Mouse (Mus musculus) heart, adult 2 months (tissue): ENCODE data around the gene Anks1. TPM values are rescaled to one million over a fixed set of nuclear protein-coding genes. Genes with fewer than 3 reads are reported as not detected.
A peak's percentile ranks its signal among the peaks of the same experiment; 100 is the strongest.

ENCODE experiments used
- DNase-seq, 2 experiments: peaks; one replicate each; pipeline ENCODE4 v3.0.0; 2021
- H3K27ac ChIP-seq: fragments of 200-600 bp; 2 replicates; pipeline ENCODE4 v1.8.1; 2022
- H3K27me3 ChIP-seq: fragments of 200-500 bp; 2 replicates; pipeline ENCODE4 v1.6.1; 2012; ENCODE audit warnings: mild to moderate bottlenecking, low read length, inconsistent platforms, mixed read lengths; ENCODE audit not compliant: control insufficient read depth, insufficient read depth
- H3K36me3 ChIP-seq: fragments of 200-500 bp; 2 replicates; pipeline ENCODE4 v1.6.1; 2012; ENCODE audit warnings: low read length, inconsistent platforms; ENCODE audit not compliant: control insufficient read depth, insufficient read depth
- H3K4me1 ChIP-seq: fragments of 200-500 bp; 2 replicates; pipeline ENCODE4 v1.6.1; 2011; ENCODE audit warnings: low read length; ENCODE audit not compliant: control insufficient read depth, insufficient read depth
- H3K4me3 ChIP-seq: fragments of 200-600 bp; 2 replicates; pipeline ENCODE4 v1.8.1; 2022
- H3K79me2 ChIP-seq: fragments of 200-500 bp; replicated peaks from 2 replicates; pipeline ENCODE4 v1.6.1; 2012; ENCODE audit warnings: mild to moderate bottlenecking, inconsistent platforms, low read length, moderate library complexity, mixed read lengths; ENCODE audit not compliant: control insufficient read depth, insufficient read depth
- H3K9ac ChIP-seq: fragments of 200-500 bp; 2 replicates; pipeline ENCODE4 v1.6.1; 2012; ENCODE audit warnings: low read depth, mild to moderate bottlenecking, control low read depth, inconsistent platforms, low read length, mixed read lengths
- CTCF ChIP-seq: fragments of 200-600 bp; IDR thresholded peaks from 2 replicates; pipeline ENCODE4 v1.8.1; 2022; ENCODE audit warnings: antibody characterized with exemption, mild to moderate bottlenecking, moderate library complexity
- EP300 ChIP-seq: fragments of 200-500 bp; IDR thresholded peaks from 2 replicates; pipeline ENCODE4 v1.6.1; 2011; ENCODE audit warnings: low read depth, low read length, control low read depth; ENCODE audit not compliant: insufficient read depth
- POLR2A ChIP-seq: fragments of 200-500 bp; IDR thresholded peaks from 2 replicates; pipeline ENCODE4 v1.6.1; 2011; ENCODE audit warnings: mild to moderate bottlenecking, low read depth, low read length, control low read depth; ENCODE audit not compliant: insufficient read depth
- WGBS: fragments of 180-500 bp; shearing (Covaris S2); methylation state at CpG from one replicate; pipeline ENCODE4 v1.1.7; 2018; 5-methylcytosine and 5-hydroxymethylcytosine counted together
- intact Hi-C: fragments of 180-260 bp; cut with DNase I; formaldehyde crosslinking; loops from one replicate; pipeline ENCODE4 v1.15.1; 2025
- polyA plus RNA-seq: library from polyadenylated mRNA; depleted of rRNA; stranded (reverse); fragments of >200 nt; gene quantifications from 2 replicates; pipeline ENCODE4 v1.2.3, GENCODE M21; 2012
- total RNA-seq, 2 experiments: library from RNA; stranded (reverse); gene quantifications; 2 replicates each; pipeline ENCODE4 v1.2.3; 2021

The Anks1 gene
- total and polyA plus RNA-seq, 3 experiments = 51.6 to 76.4 (median 64.4) TPM

DNA sequence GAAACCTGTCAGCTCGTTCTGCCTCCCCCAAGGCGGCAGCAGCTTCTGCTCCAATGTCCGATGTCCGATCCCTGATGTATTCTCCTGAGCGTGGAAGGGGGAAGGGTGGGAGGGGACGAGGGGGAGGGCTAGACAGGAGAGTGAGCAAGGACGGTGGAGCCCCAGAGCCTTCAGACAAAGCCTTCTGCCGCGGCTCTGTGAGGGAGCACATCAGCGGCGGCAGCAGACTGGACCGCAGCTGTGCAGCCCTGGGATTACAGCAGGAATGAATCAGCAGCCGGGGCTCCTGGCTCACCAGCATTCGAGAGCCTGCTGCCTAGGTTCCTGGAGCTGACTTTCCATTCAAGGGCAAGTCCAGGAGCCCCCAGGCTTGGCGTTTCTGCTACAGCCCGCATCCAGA is 131.5 kb downstream of the Anks1 start:
- Histone ChIP-seq H3K27me3 (no peaks in the 10 kb centered on the region), H3K79me2 (peaks cover 1% of the 10 kb centered on the region; the same call in 1 of the 2 replicates), H3K4me1 (peaks cover 14% of the 10 kb centered on the region), H3K36me3 (no peaks in the 10 kb centered on the region), H3K9ac (no peak overlapping the region), H3K27ac (no peak overlapping the region), H3K4me3 (no peak overlapping the region)
- TF ChIP-seq POLR2A = no peak
- no peak for TF ChIP-seq EP300
- TF ChIP-seq CTCF = no peak
- DNase-seq = no peak
- intact Hi-C loops = loop anchor here (5.0 kb wide), 1 partner anchor 33 kb away; no protein-coding TSS in a partner anchor
- 57% methylated on average over 16 of the region's 16 CpGs for WGBS

DNA sequence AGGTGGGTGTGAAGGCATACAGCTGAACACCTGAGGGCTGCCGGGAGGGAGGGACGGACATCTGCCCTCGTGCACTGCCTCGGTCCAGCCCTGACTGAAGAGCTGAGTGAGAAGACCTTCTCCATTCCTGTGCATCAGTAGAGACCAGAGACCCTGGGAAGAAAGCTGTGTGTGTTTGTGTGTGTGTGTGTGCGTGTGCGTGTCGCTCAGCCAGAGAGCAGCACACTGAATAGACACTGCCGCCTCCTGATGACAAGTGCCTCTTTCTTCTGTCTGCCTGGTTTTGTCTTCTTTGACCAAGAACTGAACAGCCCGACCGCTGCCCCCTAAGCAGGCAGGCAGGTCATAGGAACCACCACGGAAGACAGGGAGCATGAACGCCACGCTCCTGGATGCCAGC is 132.2 kb downstream of the Anks1 start:
- no peaks in the 10 kb centered on the region; the same call in 1 of the 2 replicates for H3K79me2 ChIP-seq
- 88% methylated on average over 13 of the region's 13 CpGs for WGBS
- H3K4me1 ChIP-seq = peaks cover 12% of the 10 kb centered on the region
- intact Hi-C loops = loop anchor here (5.0 kb wide), 1 partner anchor 34 kb away; no protein-coding TSS in a partner anchor
- H3K4me3 ChIP-seq = no peak overlapping the region
- H3K27me3 ChIP-seq = no peaks in the 10 kb centered on the region
- H3K36me3 ChIP-seq = no peaks in the 10 kb centered on the region
- no peak overlapping the region for H3K27ac ChIP-seq
- no peak for TF ChIP-seq POLR2A
- TF ChIP-seq EP300 = no peak
- no peak for TF ChIP-seq CTCF
- no peak for DNase-seq
- H3K9ac ChIP-seq = no peak overlapping the region

DNA sequence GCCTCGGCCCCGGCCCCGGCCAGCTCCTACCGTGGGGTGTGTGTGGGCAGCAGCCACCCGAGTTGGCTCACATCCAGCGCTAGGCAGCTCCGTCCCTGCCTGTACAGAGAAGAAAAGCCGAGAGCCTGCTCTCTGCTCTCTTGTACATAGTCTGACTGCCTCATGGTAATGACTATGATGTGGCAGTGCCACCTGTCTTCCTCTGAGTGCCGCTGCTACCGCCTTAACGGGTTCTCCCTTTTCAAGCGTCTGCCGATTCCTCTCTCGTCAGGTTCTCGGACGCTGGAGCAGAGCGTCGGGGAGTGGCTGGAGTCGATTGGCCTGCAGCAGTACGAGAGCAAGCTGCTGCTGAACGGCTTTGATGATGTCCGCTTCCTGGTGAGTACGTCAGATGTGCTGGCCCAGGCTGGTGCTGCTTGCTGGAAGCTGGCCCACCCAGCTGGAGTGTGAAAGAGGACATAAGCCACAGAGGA is 133.2 kb downstream of the Anks1 start:
- DNase-seq = peak in 1 of 2 experiments; percentile 52

DNA sequence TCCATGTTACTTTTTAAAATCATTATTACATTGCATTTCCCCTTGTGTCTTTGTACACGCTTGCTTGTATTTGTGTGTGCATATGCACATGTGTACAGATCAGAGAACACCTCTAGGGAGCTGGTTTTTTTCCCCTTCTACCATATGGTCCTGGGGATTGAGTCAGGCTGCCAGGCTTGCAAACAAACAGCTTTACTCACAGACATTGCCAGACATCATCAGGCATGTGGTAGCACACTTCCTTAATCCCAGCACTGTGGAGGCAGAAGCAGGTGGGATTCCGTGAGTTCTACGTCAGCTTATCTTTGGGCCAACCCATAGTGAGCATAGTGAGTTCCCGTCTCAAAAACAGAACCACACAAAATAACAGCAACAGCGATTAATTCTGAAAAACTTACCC is 137.9 kb downstream of the Anks1 start:
- no peaks in the 10 kb centered on the region for H3K36me3 ChIP-seq
- intact Hi-C loops = no loop called here
- no peak overlapping the region for H3K27ac ChIP-seq
- no peak for TF ChIP-seq POLR2A
- TF ChIP-seq CTCF = no peak
- no peak for TF ChIP-seq EP300
- H3K79me2 ChIP-seq = no peaks in the 10 kb centered on the region
- peaks cover 2% of the 10 kb centered on the region; the same call in 1 of the 2 replicates for H3K4me1 ChIP-seq
- H3K4me3 ChIP-seq = no peak overlapping the region
- no peak for DNase-seq
- 91% methylated on average over 5 of the region's 5 CpGs for WGBS
- no peak overlapping the region for H3K9ac ChIP-seq
- no peaks in the 10 kb centered on the region for H3K27me3 ChIP-seq

More for the DNA sequence above, 133.2 kb downstream of the Anks1 start:
- no peaks in the 10 kb centered on the region for H3K27me3 ChIP-seq
- WGBS = 47% methylated on average over 23 of the region's 23 CpGs
- intact Hi-C loops = loop anchor here (5.0 kb wide), 1 partner anchor 35 kb away; no protein-coding TSS in a partner anchor
- no peak overlapping the region for H3K4me3 ChIP-seq
- H3K27ac ChIP-seq = peak overlapping the region; percentile 33
- TF ChIP-seq CTCF = peak; percentile 50
- TF ChIP-seq EP300 = no peak
- peaks cover 8% of the 10 kb centered on the region for H3K4me1 ChIP-seq
- H3K79me2 ChIP-seq = no peaks in the 10 kb centered on the region; the same call in 1 of the 2 replicates
- no peak overlapping the region for H3K9ac ChIP-seq
- H3K36me3 ChIP-seq = no peaks in the 10 kb centered on the region

DNA sequence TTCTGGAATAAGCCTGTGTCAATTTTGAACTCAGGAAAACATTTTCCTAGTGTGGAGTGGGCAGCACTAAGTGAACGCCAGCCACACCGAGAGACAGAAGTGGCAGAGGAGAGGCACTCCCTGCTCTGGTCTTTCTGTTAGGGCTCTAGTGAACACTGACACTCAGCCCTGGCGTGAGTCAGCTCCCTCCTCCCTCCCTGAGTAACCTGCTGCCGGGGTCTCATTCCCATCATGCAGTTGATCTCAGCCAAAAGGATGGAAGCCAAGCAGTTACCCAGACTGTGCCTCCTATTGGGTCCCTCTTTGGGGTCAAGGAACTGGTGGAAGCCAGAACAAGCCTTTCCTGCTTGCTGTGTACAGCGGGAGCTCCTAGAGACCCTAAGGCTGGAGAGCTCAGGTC is 138.4 kb downstream of the Anks1 start:
- Histone ChIP-seq H3K4me1 (peaks cover 2% of the 10 kb centered on the region; the same call in 1 of the 2 replicates), H3K27ac (no peak overlapping the region), H3K27me3 (no peaks in the 10 kb centered on the region), H3K79me2 (no peaks in the 10 kb centered on the region), H3K36me3 (no peaks in the 10 kb centered on the region), H3K9ac (no peak overlapping the region), H3K4me3 (no peak overlapping the region)
- no peak for DNase-seq
- no peak for TF ChIP-seq CTCF
- TF ChIP-seq EP300 = no peak
- no peak for TF ChIP-seq POLR2A
- intact Hi-C loops = no loop called here
- WGBS = 68% methylated on average over 5 of the region's 5 CpGs

DNA sequence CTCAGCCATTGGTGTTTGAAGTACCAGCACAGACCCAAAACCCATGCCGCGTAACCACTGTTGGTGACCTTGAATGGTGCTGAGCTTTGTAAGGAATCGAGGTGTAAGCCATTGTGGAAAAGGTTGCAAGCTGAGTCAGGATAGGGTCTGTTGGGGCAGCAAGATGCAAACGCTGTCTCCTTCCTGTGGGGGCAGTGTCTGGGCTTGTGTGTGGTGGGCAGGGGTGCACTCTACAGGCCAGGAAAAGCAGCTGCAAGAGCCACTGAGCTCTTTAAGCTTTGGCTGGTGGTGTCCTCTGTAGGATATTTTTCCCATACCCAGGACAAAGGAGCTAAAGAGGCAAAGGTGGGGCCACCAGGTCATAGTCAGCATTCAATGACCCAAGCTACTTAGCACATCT is 139.3 kb downstream of the Anks1 start:
- DNase-seq = no peak
- Histone ChIP-seq H3K36me3 (no peaks in the 10 kb centered on the region), H3K27ac (no peak overlapping the region), H3K9ac (no peak overlapping the region), H3K4me1 (peaks cover 2% of the 10 kb centered on the region; the same call in 1 of the 2 replicates), H3K79me2 (no peaks in the 10 kb centered on the region), H3K27me3 (no peaks in the 10 kb centered on the region), H3K4me3 (no peak overlapping the region)
- intact Hi-C loops = no loop called here
- TF ChIP-seq POLR2A (no peak), CTCF (peak; percentile 71), EP300 (peak; percentile 67; the same call in 1 of the 2 replicates)
- 46% methylated on average over 4 of the region's 4 CpGs for WGBS
